Mouse (Mus musculus) brain, adult 2 months (tissue): ENCODE measurements around the gene Ddb1.
A peak's percentile ranks its signal among the peaks of the same experiment; 100 is the strongest.
"Not testable (repeated sequence)": the region's sequence is repeated elsewhere in the genome, so short reads cannot be mapped to it uniquely, and the experiment has no call there.

Experiments
- DNase-seq: peaks from one replicate; pipeline ENCODE4 v3.0.0; 2011; ENCODE audit warnings: low read depth, low spot score

The Ddb1 gene

GRCm38 (mm10) chr19:10605293-10605900, at the start of gene Ddb1, which contains the start of gene Tkfc:
Ddb1 (plus strand) TSS chr19:10605327.
Tkfc (minus strand) TSS chr19:10605654.
- peak; percentile 99 for DNase-seq

DNA sequence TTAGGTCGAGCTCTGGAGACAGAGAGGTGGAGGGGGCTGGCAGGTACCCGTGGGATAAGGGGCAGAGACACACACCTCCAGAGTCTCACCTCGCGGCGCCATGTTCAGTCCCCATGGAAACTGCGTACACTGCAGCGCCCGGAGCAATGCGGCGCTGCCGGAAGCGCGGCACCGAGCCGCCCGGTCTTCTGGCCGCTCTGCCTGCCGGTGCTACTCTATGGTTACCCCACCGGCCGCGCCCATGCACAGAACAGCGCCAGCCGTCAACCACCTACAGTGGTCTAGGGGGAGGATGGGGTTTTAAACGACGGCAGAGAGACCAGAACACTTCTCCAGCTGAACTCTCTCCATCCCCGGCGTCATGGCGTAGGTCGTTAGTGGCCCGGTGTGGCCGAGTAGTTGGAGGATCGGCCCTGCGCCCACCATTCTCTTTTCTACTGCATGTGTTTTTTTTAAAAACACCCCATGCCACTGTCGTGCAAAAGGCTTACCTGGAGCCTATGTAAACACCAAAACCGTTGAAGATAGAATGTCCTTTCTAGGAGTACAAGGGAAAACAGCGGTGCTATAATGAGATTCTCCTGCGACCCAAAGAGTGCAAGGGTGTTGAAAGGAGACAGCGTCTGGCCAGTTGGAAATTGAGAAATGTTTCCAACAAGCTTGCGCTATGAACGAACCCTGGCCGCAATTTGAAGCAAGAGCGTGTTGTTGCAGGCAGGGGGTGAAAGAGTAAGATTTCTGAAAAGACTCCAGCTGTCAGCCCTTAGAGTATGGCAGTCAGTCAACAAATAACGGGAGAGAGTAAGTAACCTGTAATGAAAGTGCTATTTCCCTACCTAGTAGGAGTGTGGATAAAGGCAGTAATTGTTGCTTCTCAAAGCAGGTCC, 49.3 kb upstream of the Ddb1 start, which contains the start of gene Tmem216:
Gene Tmem216 (minus strand): TSS at position 615 of the 887 bp plus-strand sequence.
- DNase-seq = peak; percentile 94

GRCm38 (mm10) chr19:10557001-10557400, 48.1 kb upstream of the Ddb1 start:
- DNase-seq = no peak

DNA sequence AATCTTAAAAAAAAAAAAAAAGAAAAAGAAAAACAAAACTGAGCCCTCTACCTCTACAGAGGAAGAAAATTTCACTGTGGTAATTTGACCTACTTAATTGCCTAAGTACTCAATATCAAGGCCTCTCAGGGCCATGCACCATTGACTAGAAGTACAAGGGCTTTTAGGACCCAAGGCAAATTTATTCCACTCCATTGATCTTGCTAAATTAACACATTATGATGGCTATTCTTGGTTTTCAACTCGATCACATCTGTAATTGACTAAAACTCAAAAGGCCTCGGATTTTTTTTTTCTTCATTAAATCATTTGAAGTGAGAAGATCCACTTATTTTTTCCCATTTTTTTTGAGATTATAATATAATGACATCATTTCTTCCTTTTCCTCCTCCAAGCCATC, 47.7 kb upstream of the Ddb1 start:
- no peak for DNase-seq

- not testable (repeated sequence) for DNase-seq
These were observed 47.2 kb upstream of the Ddb1 start for GRCm38 (mm10) chr19:10557837-10558375.

DNA sequence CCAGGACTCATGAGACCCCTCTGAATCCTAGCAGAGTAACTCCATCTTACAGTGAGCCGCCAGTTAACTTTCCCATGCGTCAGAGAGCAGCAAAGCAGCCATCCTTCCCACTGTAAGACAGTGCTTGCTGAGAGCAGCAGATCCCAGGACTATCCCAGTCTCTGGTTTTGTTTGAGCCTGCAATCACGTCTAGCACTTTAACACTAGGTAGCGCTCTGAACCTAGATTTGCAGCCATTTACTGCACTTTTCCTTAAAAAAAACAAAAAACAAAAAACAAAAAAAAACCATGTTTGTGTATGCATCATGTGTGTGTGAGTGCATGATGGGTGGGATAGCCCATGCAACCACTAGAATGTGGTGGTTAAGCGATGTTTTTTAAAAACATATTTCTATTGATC, 45.0 kb upstream of the Ddb1 start:
- DNase-seq = peak; percentile 40

DNA sequence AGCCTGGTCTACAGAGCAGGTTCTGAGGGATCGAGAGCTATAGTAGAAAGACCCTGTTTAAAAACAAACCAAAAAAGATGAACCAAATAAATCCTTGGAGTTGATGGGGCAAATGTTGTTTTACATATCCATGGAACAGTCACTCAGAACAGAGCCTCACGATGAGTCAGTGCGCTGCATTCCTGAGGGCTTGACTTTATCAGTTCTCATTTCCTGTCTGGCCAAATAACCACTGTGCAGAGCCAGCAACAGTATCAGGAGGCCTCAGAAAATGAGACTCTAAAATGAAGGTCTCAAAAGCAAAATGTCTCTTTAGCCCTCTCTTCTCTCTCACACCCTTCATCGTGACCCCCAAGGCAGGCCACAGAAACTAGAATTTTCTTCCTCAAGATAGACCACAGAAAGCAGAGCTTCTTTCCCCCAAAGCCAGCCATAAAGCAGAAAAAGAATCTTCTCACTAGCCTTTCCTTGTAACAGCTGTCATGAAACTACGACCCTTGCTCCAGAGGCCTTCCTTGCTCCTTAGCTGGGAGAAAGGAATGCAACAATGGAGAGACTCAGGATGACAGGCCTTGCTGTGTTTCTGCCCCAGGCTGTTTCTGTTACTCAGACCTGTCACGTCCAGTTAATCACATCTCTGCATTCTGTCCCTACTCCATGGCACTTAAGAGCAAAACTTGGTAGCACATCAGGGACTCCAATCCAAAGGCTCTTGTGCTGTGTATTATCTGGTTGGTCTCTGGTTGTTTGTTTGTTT, 43.4 kb upstream of the Ddb1 start:
- DNase-seq = no peak

- DNase-seq = no peak
These were observed 42.8 kb upstream of the Ddb1 start for GRCm38 (mm10) chr19:10562351-10562750.

DNA sequence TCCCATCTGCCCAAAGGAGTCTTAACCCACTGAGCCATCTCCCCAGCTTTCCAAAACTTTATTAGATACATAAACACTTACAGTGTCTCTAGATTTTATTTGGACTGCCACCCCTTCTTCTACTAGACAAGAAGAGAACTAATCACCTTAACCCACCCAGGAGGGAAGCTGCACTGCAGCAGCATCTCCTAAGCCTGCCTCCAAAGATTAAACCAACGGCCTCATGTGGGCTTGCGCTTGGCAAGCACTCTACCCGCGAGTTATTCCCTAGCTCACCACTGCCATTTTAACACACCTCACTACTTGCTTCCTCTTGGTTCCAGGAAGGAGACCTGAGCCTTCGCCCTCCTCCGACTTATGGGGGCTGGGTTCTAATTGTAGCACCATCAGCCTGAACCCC, 40.8 kb upstream of the Ddb1 start:
- DNase-seq = no peak

GRCm38 (mm10) chr19:10565217-10565616, 39.9 kb upstream of the Ddb1 start:
- DNase-seq = no peak

- no peak for DNase-seq
These were observed 35.5 kb upstream of the Ddb1 start for GRCm38 (mm10) chr19:10569627-10570026.

DNA sequence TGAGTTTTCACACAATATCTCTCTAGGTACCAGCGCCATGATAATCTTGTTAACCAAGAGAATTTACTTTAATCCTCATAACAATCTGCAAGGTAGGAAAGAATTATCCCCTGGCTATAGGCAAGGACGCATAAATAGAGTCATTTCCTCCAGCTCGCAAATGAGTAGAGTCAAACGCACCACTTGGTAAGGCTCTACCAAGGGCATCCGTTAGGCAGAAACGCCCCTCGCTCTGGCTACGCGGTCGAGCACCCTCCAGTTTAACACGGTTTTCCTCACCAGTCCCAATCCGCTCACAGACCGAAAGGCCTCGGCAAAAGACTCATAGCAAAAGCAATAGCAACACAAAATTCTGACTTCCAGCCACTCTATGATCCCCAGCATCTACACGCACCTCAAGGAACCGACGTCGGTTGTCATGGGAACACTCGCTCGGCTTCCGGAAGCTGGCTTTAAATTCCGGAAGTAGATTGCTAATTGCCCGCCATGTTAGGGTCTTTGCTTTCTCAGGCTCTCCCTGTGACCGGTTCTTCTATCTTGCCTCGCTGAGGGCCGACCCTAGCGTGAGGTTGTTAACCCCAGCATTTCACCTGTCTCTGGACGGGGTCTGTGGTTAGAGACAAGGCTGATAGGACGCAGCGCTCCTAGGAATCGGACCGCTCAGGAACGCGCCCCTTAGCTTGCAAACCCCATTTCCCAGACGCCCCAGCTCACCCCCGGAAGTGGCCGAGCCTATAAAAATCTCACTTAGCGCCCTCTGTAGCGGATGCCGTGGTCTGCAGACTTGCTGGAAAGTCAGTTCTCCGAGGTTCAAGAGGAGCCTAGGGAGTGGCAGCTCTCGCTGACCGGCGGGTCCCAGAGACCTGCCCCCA, 28.2 kb upstream of the Ddb1 start, which contains the start of the genes Cyb561a3 and Tmem138:
Gene Cyb561a3 (plus strand): TSS at position 483 of the 872 bp plus-strand sequence.
Gene Tmem138 (minus strand): TSS at position 673 of the 872 bp plus-strand sequence.
- DNase-seq = peak; percentile 98

DNA sequence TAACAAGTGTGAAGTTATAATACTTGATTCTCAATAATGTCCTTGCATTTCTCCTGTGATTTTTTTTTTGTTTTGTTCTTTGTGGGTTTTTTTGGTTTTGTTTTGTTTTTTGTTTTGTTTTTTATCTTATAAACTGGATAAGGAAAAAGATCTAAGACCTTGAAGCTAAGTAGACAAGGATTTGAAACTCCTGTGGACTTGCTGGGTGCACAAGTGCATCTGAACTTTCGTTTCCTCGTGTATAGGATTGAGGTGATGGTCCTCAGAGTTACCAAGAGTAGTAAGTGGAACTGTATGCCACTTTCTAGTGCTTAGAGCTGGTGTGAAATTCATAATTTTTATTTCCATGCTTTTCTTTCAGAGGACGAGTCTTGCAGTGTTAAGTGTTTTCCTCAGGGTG, 25.0 kb upstream of the Ddb1 start:
- no peak for DNase-seq

- DNase-seq = no peak
These were observed 24.4 kb upstream of the Ddb1 start for GRCm38 (mm10) chr19:10580761-10581160.

GRCm38 (mm10) chr19:10581984-10582383, 23.1 kb upstream of the Ddb1 start:
- no peak for DNase-seq

DNA sequence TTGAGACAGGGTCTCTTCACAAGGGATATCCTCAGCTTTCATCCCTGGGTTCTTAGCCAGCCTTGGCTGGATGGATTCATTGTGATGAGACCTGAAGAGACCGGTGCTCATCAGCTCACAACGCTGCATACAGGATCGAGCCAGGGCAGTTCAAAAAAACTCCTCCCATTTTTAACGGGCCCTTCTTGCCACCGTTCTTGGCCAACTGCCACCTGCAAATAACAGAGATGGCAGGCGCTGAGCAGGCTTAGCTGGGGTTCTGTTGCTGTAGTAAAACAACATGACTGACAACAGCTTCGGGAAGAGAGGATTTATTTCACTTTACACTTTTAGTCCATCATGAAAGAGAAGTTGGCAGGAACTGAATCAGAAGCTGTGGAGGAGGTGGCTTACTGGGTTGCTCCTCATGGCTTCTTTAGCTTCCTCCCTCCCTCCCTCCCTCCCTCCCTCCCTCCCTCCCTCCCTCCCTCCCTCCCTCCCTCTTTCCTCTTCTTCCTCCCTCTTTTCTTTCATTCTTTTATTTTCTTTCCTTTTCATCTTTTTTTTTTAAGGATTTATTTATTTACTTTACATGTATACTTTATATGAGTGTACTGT, 21.5 kb upstream of the Ddb1 start:
- peak; percentile 26 for DNase-seq

- no peak for DNase-seq
These were observed 20.0 kb upstream of the Ddb1 start for GRCm38 (mm10) chr19:10585112-10585511.

DNA sequence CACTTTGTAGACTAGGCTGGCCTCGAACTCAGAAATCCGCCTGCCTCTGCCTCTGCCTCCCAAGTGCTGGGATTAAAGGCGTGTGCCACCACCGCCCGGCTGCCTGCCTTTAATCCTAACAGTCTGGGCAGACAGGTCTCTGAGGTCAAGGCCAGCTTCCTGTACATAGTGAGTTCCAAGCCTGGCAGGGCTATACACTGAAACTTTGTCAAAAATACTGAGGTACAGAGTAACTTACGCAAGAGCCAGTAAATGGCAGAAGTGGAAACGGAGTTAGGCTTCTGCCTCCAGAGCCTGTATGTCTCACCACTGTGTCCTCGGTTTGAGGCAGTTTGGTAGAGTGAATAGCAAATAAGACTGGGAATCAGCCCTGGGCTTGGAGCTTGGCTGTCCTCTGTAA, 17.9 kb upstream of the Ddb1 start:
- DNase-seq = no peak

DNA sequence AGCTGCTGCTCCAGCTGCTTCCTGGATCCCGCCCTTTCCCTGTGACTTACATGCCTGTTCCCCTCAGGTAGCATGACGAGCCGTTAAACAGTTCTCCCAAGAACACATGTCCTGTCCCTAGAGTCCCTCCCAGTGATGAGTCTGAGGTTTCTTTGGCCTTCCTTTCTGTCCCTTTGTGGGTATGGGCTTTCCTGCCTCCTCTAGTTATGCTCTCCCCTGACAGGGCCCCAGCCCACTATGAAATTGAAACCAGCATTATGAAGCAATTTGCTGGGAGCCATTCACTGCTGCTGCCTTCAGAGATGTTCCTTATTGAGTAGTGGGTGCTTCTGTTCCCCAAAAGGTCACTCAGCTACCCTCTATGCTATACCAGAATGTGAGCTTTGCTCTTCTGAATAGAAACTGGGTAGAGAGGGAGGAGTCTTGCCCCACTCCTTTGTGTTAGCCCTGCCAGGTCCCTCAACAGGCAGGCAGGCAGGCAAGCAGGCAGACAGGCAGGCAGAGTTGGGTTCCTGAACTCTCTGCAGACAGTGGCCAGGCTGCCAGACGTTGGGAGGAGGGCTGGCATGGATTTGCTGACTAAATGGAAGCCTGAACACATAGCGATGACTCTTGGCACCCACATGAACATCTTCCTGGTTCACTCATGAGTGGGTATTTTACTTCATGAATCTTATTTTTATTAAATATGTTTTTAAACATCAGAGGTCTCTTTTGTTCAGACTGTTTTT, 15.8 kb upstream of the Ddb1 start:
- DNase-seq = no peak

GRCm38 (mm10) chr19:10590301-10590700, 14.8 kb upstream of the Ddb1 start:
- DNase-seq = no peak
